Comparison of ENCODE assay signal across 8 mouse cellular contexts in the genomic region with DNA sequence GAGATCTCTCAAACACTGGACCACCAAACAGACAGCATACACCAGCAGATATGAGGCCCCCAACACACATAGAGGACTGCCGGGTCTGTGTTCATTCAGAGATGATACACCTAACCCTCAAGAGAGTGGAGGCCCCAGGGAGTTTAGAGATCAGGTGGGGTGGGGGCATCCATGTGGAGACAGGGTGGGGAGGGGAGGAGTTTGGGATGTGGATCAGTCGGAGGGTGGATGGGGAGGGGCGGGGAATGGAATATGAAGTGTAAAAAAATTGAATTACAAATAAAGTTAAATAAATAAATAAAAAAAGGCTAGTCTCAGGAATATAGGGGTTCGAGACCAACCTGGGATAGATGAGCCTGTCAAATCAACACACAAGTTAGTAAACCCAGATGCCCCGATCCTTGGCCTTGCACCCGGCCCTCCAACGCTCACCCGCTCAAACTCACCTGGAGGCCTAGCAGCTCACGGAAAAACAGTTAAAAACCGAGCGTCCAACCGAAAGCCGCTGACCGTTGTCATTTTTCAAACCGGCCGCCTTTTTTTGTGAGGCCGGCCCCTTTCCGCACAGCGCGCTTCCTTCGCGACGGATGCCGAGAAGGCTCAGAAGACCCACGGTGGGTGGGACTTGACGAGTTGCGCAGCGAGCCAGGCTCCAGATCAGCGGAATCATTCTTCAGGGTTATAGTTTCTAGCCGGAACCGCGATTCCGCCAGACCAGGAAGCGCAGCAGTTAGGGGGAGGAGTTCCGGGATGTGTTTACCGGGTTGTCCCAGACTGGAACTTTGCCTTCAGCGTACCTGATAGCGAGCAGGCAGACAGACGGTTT. TPM values are rescaled to one million over a fixed set of nuclear protein-coding genes. Genes with fewer than 3 reads are reported as not detected.
DNase-seq lines count a peak whose midpoint lies in the region; ATAC-seq and TF ChIP-seq lines count a peak whose summit lies in the region.

A gene (minus strand): TSS at position 589 of the 826 bp plus-strand sequence.

- H3K9ac ChIP-seq in ES-E14 (ENCODE audit: insufficient read depth, low read depth, low read length, poor library complexity, severe bottlenecking), result peak within 1 kb of the TSS; percentile 98
- H3K9ac ChIP-seq in forebrain, embryonic 15.5 days (replicated peaks), result peak within 1 kb of the TSS; percentile 55

- peak; percentile 98 for ATAC-seq in forebrain, embryonic 15.5 days (replicated peaks)
- ATAC-seq in neutrophil, adult 5-6 weeks (ENCODE audit: extremely low read depth, insufficient number of reproducible peaks, low FRiP score, poor library complexity, severe bottlenecking), result peak; percentile 100

- TF ChIP-seq CTCF in lung, adult 2 months (IDR thresholded peaks at IDR 0.05; ENCODE audit: insufficient read depth, low read length), result no peak

- H3K27me3 ChIP-seq in forebrain, embryonic 15.5 days, result no peaks in the 10 kb centered on the region

- peaks cover 0 to 3% of the 10 kb centered on the region in 2 experiments; a peak in 1 of 4 replicates for H3K4me1 ChIP-seq in ES-E14 (ENCODE audit: control insufficient read depth in 2 of 2, insufficient read depth in 2 of 2, low read length in 2 of 2, poor library complexity in 1 of 2)
- H3K4me1 ChIP-seq in forebrain, embryonic 15.5 days, result peaks cover 12% of the 10 kb centered on the region
- H3K4me1 ChIP-seq in lung, adult 2 months (ENCODE audit: control insufficient read depth, insufficient read depth, low read length), result no peaks in the 10 kb centered on the region

- peak; percentile 97 for DNase-seq in ES-E14 (ENCODE audit: low read depth, low spot score)
- DNase-seq in cerebellum, adult 11-12 months, result peak; percentile 98
- peak; percentile 94 for DNase-seq in heart, postnatal 25 days (ENCODE audit: low spot score)
- peak; percentile 98 to 99 for DNase-seq in layer of hippocampus, adult 18-20 months (ENCODE audit: low spot score in 2 of 2)
- DNase-seq in lung, adult 2 months, result peak; percentile 96
- peak; percentile 91 to 96 for DNase-seq in thymus, adult 18-20 months

- H3K36me3 ChIP-seq in ES-E14 (ENCODE audit: control insufficient read depth, insufficient read depth, low read length, poor library complexity, severe bottlenecking), result peaks cover 2% of the 10 kb centered on the region; the same call in 1 of the 2 replicates
- no peaks in the 10 kb centered on the region for H3K36me3 ChIP-seq in forebrain, embryonic 15.5 days

- H3K9me3 ChIP-seq in ES-E14 (ENCODE audit: control insufficient read depth, insufficient read depth, low read depth, low read length), result no peaks in the 10 kb centered on the region
- H3K9me3 ChIP-seq in forebrain, embryonic 15.5 days, result no peaks in the 10 kb centered on the region

- H3K4me2 ChIP-seq in forebrain, embryonic 15.5 days (replicated peaks), result peak within 1 kb of the TSS; percentile 66

- peak within 1 kb of the TSS; percentile 95 to 97 for H3K4me3 ChIP-seq in ES-E14 (ENCODE audit: insufficient read depth in 1 of 2, low read depth in 1 of 2, low read length in 2 of 2, poor library complexity in 1 of 2, severe bottlenecking in 1 of 2)
- peak within 1 kb of the TSS; percentile 66 for H3K4me3 ChIP-seq in forebrain, embryonic 15.5 days
- peak within 1 kb of the TSS; percentile 80 for H3K4me3 ChIP-seq in lung, adult 2 months (replicated peaks; ENCODE audit: extremely low read depth, low read depth, low read length)

- no peak within 1 kb of the TSS; the same call in 1 of the 2 replicates for H3K27ac ChIP-seq in ES-E14 (ENCODE audit: insufficient read depth, low read depth, low read length, poor library complexity, severe bottlenecking)
- H3K27ac ChIP-seq in forebrain, embryonic 15.5 days (replicated peaks), result peak within 1 kb of the TSS; percentile 88

- under 1% methylated on average over 39 of the region's 39 CpGs for WGBS in forebrain, embryonic 15.5 days
- under 1% methylated on average over 39 of the region's 39 CpGs for WGBS in lung, adult 2 months

- in situ Hi-C loops in ES-E14 (cut with MboI; ENCODE audit: low sequenced_read_pairs in 2 of 2, unreplicated experiment in 2 of 2), result loop anchor here (10.0 to 25.0 kb wide), 3 partner anchors 394 to 606 kb away; a partner anchor contains a TSS

- intact Hi-C loops in heart, postnatal 25 days (cut with DNase I), result loop anchor here (5.0 kb wide), 3 partner anchors 141 to 606 kb away; no protein-coding TSS in a partner anchor

- TF ChIP-seq POLR2A in lung, adult 2 months (IDR thresholded peaks at IDR 0.05; ENCODE audit: borderline replicate concordance, extremely low read depth, low read depth, low read length), result peak; percentile 98; the same call in 1 of the 2 replicates

TF ChIP-seq in ES-E14, 5 proteins besides CTCF, POLR2A, EP300 and RAD21:
- peak; percentile 87 for TF ChIP-seq HCFC1 (IDR thresholded peaks at IDR 0.05; ENCODE audit: borderline replicate concordance, insufficient read depth, low read length)
- peak; percentile 51; the same call in 1 of the 2 replicates for TF ChIP-seq CHD2 (IDR thresholded peaks at IDR 0.05; ENCODE audit: low read depth, low read length)
- TF ChIP-seq ZNF384 (IDR thresholded peaks at IDR 0.05; ENCODE audit: low read depth, low read length), result no peak
- TF ChIP-seq MAFK (IDR thresholded peaks at IDR 0.05; ENCODE audit: insufficient read depth, low read depth, low read length), result 0 out of 2 replicates have a peak, but pooled peaks have one; percentile 24
- no peak for TF ChIP-seq ZC3H11A (IDR thresholded peaks at IDR 0.05; ENCODE audit: borderline replicate concordance, low read depth, low read length)

RNA-seq across cellular contexts. Expression of the gene that starts here (rescaled TPM):
- 26.6 and 32.7 TPM in 2 replicates for total RNA-seq in ES-E14 (2012; rRNA removed)
- 31.6 and 34.7 TPM in 2 replicates for polyA plus RNA-seq in forebrain, embryonic 15.5 days (2015; fragmentation: Nextera tagmentation; extraction: Ambion mirVana)
- total RNA-seq in heart, postnatal 25 days (2021), result 1 to 10 TPM in 1 of 2 experiments, under 1 TPM in 1; 0.87 to 1.2 TPM
- 1 to 10 TPM; 3.9 to 4.3 TPM for total RNA-seq in layer of hippocampus, adult 18-20 months (2021)
- polyA plus RNA-seq in lung, adult 2 months (2012; rRNA removed), result 0.14 and 0.31 TPM in 2 replicates
- 4.2 TPM in 1 of 2 replicates, not detected in the other for total RNA-seq in neutrophil, adult 5-6 weeks (2017)

Comparison
In these comparisons a context has a peak if more than half of its experiments do, and no peak if none do; other contexts are left out.
1. RNA of the gene that starts here (polyA plus RNA-seq): 31.6 to 34.7 TPM in forebrain, embryonic 15.5 days; 0.14 to 0.31 TPM in lung, adult 2 months; every median in the first group is over 10 times any median in the second.
2. Peak in DNase-seq and H3K4me3 ChIP-seq in lung, adult 2 months; RNA of the gene not detected or under 1 TPM.
3. Peak in every context shown above with its lines, with median percentiles within 50 percentile points of each other: DNase-seq and H3K4me3 ChIP-seq.